Mouse (Mus musculus) liver, embryonic 14.5 days (tissue): ENCODE measurements around the gene Slc29a1. TPM values are rescaled to one million over a fixed set of nuclear protein-coding genes. Genes with fewer than 3 reads are reported as not detected.
A peak's percentile ranks its signal among the peaks of the same experiment; 100 is the strongest.

Experiments
- ATAC-seq: fragments of 200-750 bp; cut with Nextera tagmentation; 2 replicates; pipeline ENCODE4 v1.8.0; 2017; ENCODE audit warnings: moderate number of reproducible peaks, mild to moderate bottlenecking, moderate library complexity; ENCODE audit not compliant: insufficient read depth
- DNase-seq, 3 experiments: peaks; one replicate each; pipeline ENCODE4 v3.0.0-alpha.2; 2012 to 2013; ENCODE audit warnings: low read depth in 3 of 3, low spot score in 3 of 3
- H3K27ac ChIP-seq: fragments of 300-500 bp; sonication (generic); 2 replicates; pipeline ENCODE4 v1.5.1; 2014; ENCODE audit warnings: moderate library complexity, mild to moderate bottlenecking, control low read depth, inconsistent platforms
- H3K27me3 ChIP-seq: fragments of 300-500 bp; sonication (generic); 2 replicates; pipeline ENCODE4 v1.6.1; 2014; ENCODE audit warnings: mild to moderate bottlenecking, low read length, moderate library complexity; ENCODE audit not compliant: control insufficient read depth, insufficient read depth
- H3K36me3 ChIP-seq: fragments of 300-500 bp; sonication (generic); replicated peaks from 2 replicates; pipeline ENCODE4 v1.6.1; 2014; ENCODE audit warnings: low read depth; ENCODE audit not compliant: control insufficient read depth, insufficient read depth
- H3K4me1 ChIP-seq, 2 experiments: fragments of 200-500 bp in 1 of 2; fragments of 300-500 bp in 1 of 2; sonication (generic) in 1 of 2; replicated peaks; 2 replicates each; pipeline ENCODE4 v1.6.1; 2012 to 2014; ENCODE audit warnings: antibody characterized with exemption in 1 of 2, inconsistent platforms in 1 of 2, low read length in 1 of 2; ENCODE audit not compliant: control insufficient read depth in 2 of 2, insufficient read depth in 2 of 2
- H3K4me2 ChIP-seq: fragments of 300-500 bp; sonication (generic); 2 replicates; pipeline ENCODE4 v1.6.1; 2014; ENCODE audit warnings: low read depth, mild to moderate bottlenecking, control low read depth, moderate library complexity
- H3K4me3 ChIP-seq, 2 experiments: fragments of 200-500 bp in 1 of 2; fragments of 300-500 bp in 1 of 2; sonication (generic) in 1 of 2; 2 replicates each; pipeline ENCODE4 v1.5.1; 2012 to 2014; ENCODE audit warnings: low read depth in 2 of 2, low read length in 2 of 2, mild to moderate bottlenecking in 2 of 2, control low read depth in 1 of 2, inconsistent platforms in 1 of 2, moderate library complexity in 1 of 2; ENCODE audit not compliant: insufficient read depth in 1 of 2
- H3K9ac ChIP-seq: fragments of 300-500 bp; sonication (generic); replicated peaks from 2 replicates; pipeline ENCODE4 v1.6.1; 2014; ENCODE audit warnings: mild to moderate bottlenecking, control low read depth, moderate library complexity
- H3K9me3 ChIP-seq: fragments of 300-500 bp; sonication (generic); 2 replicates; pipeline ENCODE4 v1.6.1; 2016; ENCODE audit warnings: low read length, mixed read lengths; ENCODE audit not compliant: control insufficient read depth
- CTCF ChIP-seq: IDR thresholded peaks from 2 replicates; pipeline ENCODE4 v1.5.1; 2016; ENCODE audit warnings: antibody characterized with exemption, low read depth, control low read depth
- EP300 ChIP-seq: IDR thresholded peaks from 2 replicates; pipeline ENCODE4 v1.6.1; 2016; ENCODE audit warnings: antibody characterized with exemption, low read depth
- WGBS: fragments of 180-500 bp; shearing (Covaris S2); extraction: QIAGEN DNeasy Blood & Tissue Kit; methylation state at CpG from one replicate; pipeline ENCODE4 v1.1.7; 2014; ENCODE audit not compliant: insufficient replicate concordance; 5-methylcytosine and 5-hydroxymethylcytosine counted together
- polyA plus RNA-seq, 2 experiments: library from polyadenylated mRNA; depleted of rRNA in 1 of 2; stranded (reverse) in 1 of 2; unstranded in 1 of 2; fragments of >200 nt; fragmentation: Nextera tagmentation in 1 of 2; extraction: Ambion mirVana in 1 of 2; gene quantifications; 2 replicates each; pipeline versions ENCODE4 v1.2.1 to v1.2.3; 2012 to 2014

The Slc29a1 gene
- polyA plus RNA-seq (2012; rRNA removed), result 152 and 218 TPM in 2 replicates
- polyA plus RNA-seq (2014; fragmentation: Nextera tagmentation; extraction: Ambion mirVana), result 177 and 188 TPM in 2 replicates

DNA sequence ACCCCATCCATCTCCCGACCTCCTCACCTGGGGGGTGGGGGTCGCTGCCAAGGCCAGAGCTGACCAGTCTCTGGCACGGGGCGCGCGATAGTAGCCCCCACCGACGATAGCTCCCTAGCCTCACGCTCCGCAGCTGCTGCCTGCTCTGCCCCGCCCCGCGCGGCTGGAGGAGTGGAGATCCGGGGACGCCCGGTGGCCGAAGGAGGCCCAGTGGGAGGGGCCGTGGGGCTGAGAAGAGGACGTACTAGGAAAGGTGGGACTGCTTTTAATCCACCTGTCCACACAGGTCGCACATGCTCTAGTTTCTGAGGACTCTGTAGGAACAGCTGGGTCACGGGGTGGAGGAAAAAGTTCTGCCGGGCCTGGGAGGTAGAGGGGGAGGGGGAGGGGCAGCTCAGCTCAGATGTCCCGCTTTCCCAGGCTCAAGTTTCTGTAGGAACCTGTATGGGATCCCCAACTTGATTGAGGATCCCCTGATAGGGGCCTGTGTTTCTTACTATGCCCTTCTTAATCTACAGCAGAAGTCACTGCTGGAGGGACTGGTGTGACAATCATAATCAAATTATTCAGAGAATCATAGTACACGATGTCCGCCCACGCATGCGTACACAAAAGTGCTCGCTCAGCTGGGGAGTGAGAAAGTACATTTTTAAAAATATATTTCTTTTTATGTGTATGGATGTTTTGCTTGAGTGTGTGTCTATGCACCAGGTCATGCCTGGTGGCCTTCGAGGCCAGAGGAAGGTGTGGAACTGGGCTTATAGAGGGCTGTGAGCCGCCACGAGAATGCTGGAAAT, at the start of gene Slc29a1:
TSS of gene Slc29a1 (minus strand) at position 161 of the 797 bp plus-strand sequence.
- H3K36me3 ChIP-seq, result no peaks in the 10 kb centered on the region
- no peaks in the 10 kb centered on the region for H3K9me3 ChIP-seq
- H3K9ac ChIP-seq, result peak within 1 kb of the TSS; percentile 55
- no peak within 1 kb of the TSS for H3K27ac ChIP-seq
- no peaks in the 10 kb centered on the region; the same call in 1 of the 2 replicates for H3K27me3 ChIP-seq
- peaks cover 42 to 52% of the 10 kb centered on the region in 2 experiments for H3K4me1 ChIP-seq
- ATAC-seq, result no peak
- H3K4me2 ChIP-seq, result peak within 1 kb of the TSS; percentile 63
- TF ChIP-seq CTCF (peak; percentile 36; the same call in 1 of the 2 replicates), EP300 (no peak)
- peak within 1 kb of the TSS; percentile 33 to 59 for H3K4me3 ChIP-seq
- no peak for DNase-seq
- WGBS, result 20% methylated on average over 32 of the region's 32 CpGs

DNA sequence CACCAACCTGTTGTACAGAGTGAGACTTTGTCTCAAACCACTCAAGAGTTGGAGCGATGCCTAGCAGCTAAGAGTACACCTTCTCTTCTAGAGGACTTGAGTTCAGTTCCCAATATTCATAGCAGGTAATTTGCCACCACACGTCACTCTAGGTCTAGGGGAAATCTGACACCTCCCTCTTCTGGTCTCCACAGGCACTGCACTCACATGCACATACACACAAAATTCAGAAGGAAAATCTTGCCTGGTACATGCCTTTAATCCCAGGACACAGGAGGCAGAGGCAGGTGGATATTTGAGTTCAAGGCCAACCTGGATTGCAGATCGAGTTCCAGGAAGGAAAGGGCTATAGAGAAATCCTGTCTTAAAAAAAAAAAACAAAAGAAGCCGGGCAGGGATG, 44.8 kb upstream of the Slc29a1 start:
- ATAC-seq (no peak), DNase-seq (no peak)
- WGBS, result 79% methylated on average over 4 of the region's 4 CpGs
- Histone ChIP-seq H3K27me3 (no peaks in the 10 kb centered on the region), H3K9me3 (no peaks in the 10 kb centered on the region), H3K9ac (no peak overlapping the region), H3K36me3 (no peaks in the 10 kb centered on the region), H3K4me2 (no peak overlapping the region), H3K27ac (no peak overlapping the region), H3K4me3 (peak overlapping the region in 1 of 2 experiments; percentile 5; a peak in 2 of 4 replicates), H3K4me1 (no peaks in the 10 kb centered on the region)
- no peak for TF ChIP-seq EP300
- 0 out of 2 replicates have a peak, but pooled peaks have one; percentile 7 for TF ChIP-seq CTCF

DNA sequence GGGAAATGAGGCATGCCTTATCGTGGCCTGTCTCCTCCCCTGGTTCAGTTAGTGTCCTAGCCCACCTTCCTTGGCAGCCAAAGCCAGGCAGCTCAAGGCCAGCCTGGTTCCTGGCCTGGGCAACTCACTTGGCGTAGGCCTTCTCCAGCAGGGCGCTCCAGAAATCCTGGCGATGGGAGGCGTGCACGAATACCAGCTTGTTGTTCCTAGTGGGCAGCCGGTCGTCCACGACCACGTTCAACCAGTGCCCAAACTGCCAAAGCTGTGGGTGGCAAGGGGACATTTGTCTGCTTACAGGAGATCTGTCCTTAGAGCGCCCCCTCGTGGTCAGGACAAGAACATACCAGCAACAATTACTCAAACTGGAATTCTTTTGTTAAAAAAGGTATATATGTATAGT, 43.3 kb upstream of the Slc29a1 start:
- ATAC-seq, result no peak
- H3K27ac ChIP-seq, result no peak overlapping the region
- no peaks in the 10 kb centered on the region for H3K9me3 ChIP-seq
- no peak overlapping the region for H3K4me2 ChIP-seq
- no peak overlapping the region for H3K4me3 ChIP-seq
- no peak overlapping the region for H3K9ac ChIP-seq
- DNase-seq, result no peak
- 20% methylated on average over 12 of the region's 12 CpGs for WGBS
- no peaks in the 10 kb centered on the region for H3K27me3 ChIP-seq
- no peaks in the 10 kb centered on the region for H3K4me1 ChIP-seq
- H3K36me3 ChIP-seq, result no peaks in the 10 kb centered on the region
- TF ChIP-seq EP300 (no peak), CTCF (peak; percentile 93)

DNA sequence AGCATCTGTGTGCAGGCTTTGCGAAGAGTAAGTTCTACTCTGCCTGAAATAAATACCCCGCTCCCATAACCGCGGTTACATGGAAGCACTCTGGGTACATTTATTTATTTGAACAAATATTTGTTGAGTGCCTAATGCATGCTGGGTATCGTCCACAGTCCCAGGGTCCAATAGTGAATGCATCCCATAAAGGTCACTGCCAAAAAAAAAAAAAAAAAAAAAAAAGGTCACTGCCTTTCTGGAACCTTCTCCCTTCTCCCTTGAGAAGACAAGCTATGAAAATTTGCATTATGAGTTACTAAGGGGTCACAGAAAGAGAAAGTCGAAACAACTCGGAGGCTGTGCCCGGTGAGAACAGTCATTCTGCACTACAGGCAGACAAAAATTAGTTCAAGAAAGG, 42.6 kb upstream of the Slc29a1 start:
- no peak overlapping the region for H3K4me3 ChIP-seq
- ATAC-seq (no peak), DNase-seq (no peak)
- H3K9ac ChIP-seq, result no peak overlapping the region
- no peak overlapping the region for H3K4me2 ChIP-seq
- TF ChIP-seq CTCF (no peak), EP300 (no peak)
- H3K9me3 ChIP-seq, result no peaks in the 10 kb centered on the region
- H3K4me1 ChIP-seq, result no peaks in the 10 kb centered on the region
- H3K27me3 ChIP-seq, result no peaks in the 10 kb centered on the region
- H3K36me3 ChIP-seq, result no peaks in the 10 kb centered on the region
- WGBS, result 74% methylated on average over 8 of the region's 8 CpGs
- no peak overlapping the region for H3K27ac ChIP-seq

DNA sequence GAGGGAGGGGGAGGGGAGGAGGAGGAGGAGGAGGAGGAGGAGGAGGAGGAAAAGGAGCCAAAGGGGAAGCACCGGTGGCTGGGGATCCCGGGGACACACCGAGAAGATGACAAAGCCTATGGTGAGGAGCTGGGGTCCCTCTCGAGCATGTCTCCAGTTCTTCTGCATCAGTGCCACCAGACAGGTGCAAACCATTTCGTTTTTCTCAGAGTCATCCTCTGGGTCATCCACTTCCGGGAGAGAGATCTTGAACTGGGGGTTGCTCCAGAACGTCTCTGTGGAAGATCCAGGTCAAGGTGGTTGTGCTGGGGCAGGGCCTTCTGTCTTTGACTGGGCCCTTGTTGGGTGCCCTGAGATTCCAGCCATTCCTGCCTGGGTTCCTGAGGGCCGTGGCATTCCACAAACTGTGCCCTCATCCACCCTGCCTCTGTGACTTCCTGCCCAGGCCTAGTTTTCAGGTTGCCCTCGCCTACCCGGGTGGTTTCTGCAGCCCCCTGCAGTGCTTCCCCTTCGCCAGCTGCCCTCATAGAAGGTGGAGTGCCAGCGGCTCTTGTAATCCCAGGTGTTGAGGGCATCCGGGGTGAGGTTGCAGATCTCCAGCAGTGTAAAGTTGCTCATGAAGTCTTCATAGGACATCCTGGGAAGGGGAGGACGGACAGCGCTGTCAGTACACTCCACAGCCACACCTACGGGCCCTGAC, 39.3 kb upstream of the Slc29a1 start:
- no peaks in the 10 kb centered on the region for H3K9me3 ChIP-seq
- DNase-seq, result no peak
- no peak overlapping the region for H3K27ac ChIP-seq
- no peaks in the 10 kb centered on the region for H3K27me3 ChIP-seq
- no peaks in the 10 kb centered on the region for H3K36me3 ChIP-seq
- ATAC-seq, result no peak
- no peaks in the 10 kb centered on the region for H3K4me1 ChIP-seq
- TF ChIP-seq CTCF (no peak), EP300 (no peak)
- H3K9ac ChIP-seq, result no peak overlapping the region
- H3K4me2 ChIP-seq, result no peak overlapping the region
- H3K4me3 ChIP-seq, result no peak overlapping the region
- WGBS, result 54% methylated on average over 16 of the region's 16 CpGs
